14 mouse cellular contexts compared by ENCODE assay signal in genomic region chr13:49191673-49192035, GRCm38 (mm10). TPM values are rescaled to one million over a fixed set of nuclear protein-coding genes. Genes with fewer than 3 reads are reported as not detected.
A peak's percentile ranks its signal among the peaks of the same experiment; 100 is the strongest.
DNase-seq lines count a peak whose midpoint lies in the region; ATAC-seq and TF ChIP-seq lines count a peak whose summit lies in the region.
"Had no signal": no experiment of that assay in that cellular context is flagged by ENCODE, and none has a peak within 500 bp of the region (broad histone marks: within the 10 kb centered on the region; RNA-seq: fewer than 3 reads in every experiment).

No protein-coding gene starts in this region.

- H3K4me3 ChIP-seq in hindbrain, embryonic 12.5 days: no peak overlapping the region
- H3K4me3 ChIP-seq in hindbrain, embryonic 11.5 days (ENCODE audit: low read depth, low read length): no peak overlapping the region
- H3K4me3 ChIP-seq in G1E (ENCODE audit: low read depth, low read length): no peak overlapping the region
- no peak overlapping the region for H3K4me3 ChIP-seq in brown adipose tissue, adult 24 weeks (ENCODE audit: insufficient read depth, low read depth, low read length)
- no peak overlapping the region for H3K4me3 ChIP-seq in liver, embryonic 15.5 days (replicated peaks)
- H3K4me3 ChIP-seq: limb, embryonic 15.5 days had no signal

- no peaks in the 10 kb centered on the region for H3K9me3 ChIP-seq in hindbrain, embryonic 12.5 days (replicated peaks)
- H3K9me3 ChIP-seq in hindbrain, embryonic 11.5 days (ENCODE audit: control insufficient read depth, low read length): no peaks in the 10 kb centered on the region
- H3K9me3 ChIP-seq in G1E (replicated peaks): no peaks in the 10 kb centered on the region
- H3K9me3 ChIP-seq in liver, embryonic 15.5 days (replicated peaks): no peaks in the 10 kb centered on the region
- H3K9me3 ChIP-seq: limb, embryonic 15.5 days had no signal

- 0 out of 2 replicates have a peak overlapping the region, but pooled peaks have one; percentile 37 for H3K27ac ChIP-seq in hindbrain, embryonic 12.5 days
- H3K27ac ChIP-seq in hindbrain, embryonic 11.5 days (ENCODE audit: low read depth, low read length): no peak overlapping the region
- 0 out of 2 replicates have a peak overlapping the region, but pooled peaks have one; percentile 59 for H3K27ac ChIP-seq in brown adipose tissue, adult 24 weeks (replicated peaks; ENCODE audit: low read depth, low read length)
- H3K27ac ChIP-seq in liver, embryonic 15.5 days (replicated peaks): peak overlapping the region; percentile 26; the same call in 1 of the 2 replicates
- H3K27ac ChIP-seq: limb, embryonic 15.5 days had no signal

- TF ChIP-seq CTCF in G1E (IDR thresholded peaks at IDR 0.05; ENCODE audit: low read depth, low read length): no peak

- peaks cover 18% of the 10 kb centered on the region for H3K27me3 ChIP-seq in hindbrain, embryonic 12.5 days
- H3K27me3 ChIP-seq in hindbrain, embryonic 11.5 days (ENCODE audit: control insufficient read depth, insufficient read depth, low read length): no peaks in the 10 kb centered on the region
- H3K27me3 ChIP-seq in G1E (ENCODE audit: insufficient read depth, low read length): no peaks in the 10 kb centered on the region
- no peaks in the 10 kb centered on the region for H3K27me3 ChIP-seq in liver, embryonic 15.5 days
- H3K27me3 ChIP-seq: limb, embryonic 15.5 days had no signal

- no peaks in the 10 kb centered on the region for H3K36me3 ChIP-seq in hindbrain, embryonic 12.5 days
- no peaks in the 10 kb centered on the region for H3K36me3 ChIP-seq in hindbrain, embryonic 11.5 days (ENCODE audit: control insufficient read depth, insufficient read depth, low read length)
- peaks cover 59% of the 10 kb centered on the region for H3K36me3 ChIP-seq in G1E (replicated peaks)
- H3K36me3 ChIP-seq in liver, embryonic 15.5 days (replicated peaks): peaks cover 13% of the 10 kb centered on the region

- WGBS in hindbrain, embryonic 12.5 days: 47% methylated on average over 5 of the region's 5 CpGs
- WGBS in hindbrain, embryonic 11.5 days: 45% methylated on average over 5 of the region's 5 CpGs
- WGBS in liver, embryonic 15.5 days (ENCODE audit: insufficient replicate concordance): 25% methylated on average over 5 of the region's 5 CpGs

- H3K4me2 ChIP-seq in hindbrain, embryonic 12.5 days (replicated peaks): no peak overlapping the region
- no peak overlapping the region for H3K4me2 ChIP-seq in hindbrain, embryonic 11.5 days (replicated peaks; ENCODE audit: low read depth, low read length)
- H3K4me2 ChIP-seq in liver, embryonic 15.5 days: no peak overlapping the region
- H3K4me2 ChIP-seq: limb, embryonic 15.5 days; midbrain, embryonic 11.5 days had no signal

- ATAC-seq in hindbrain, embryonic 12.5 days (ENCODE audit: low FRiP score): no peak
- ATAC-seq in hindbrain, embryonic 11.5 days (ENCODE audit: low FRiP score): no peak
- ATAC-seq in G1E (ENCODE audit: extremely low read depth, insufficient number of reproducible peaks, low FRiP score, poor library complexity, severe bottlenecking): peak; percentile 26; the same call in 1 of the 2 replicates
- ATAC-seq in liver, embryonic 15.5 days (ENCODE audit: insufficient read depth): no peak

- DNase-seq in hindbrain, embryonic 11.5 days (ENCODE audit: low spot score): no peak
- peak; percentile 50 for DNase-seq in G1E (ENCODE audit: low spot score)
- no peak for DNase-seq in adrenal gland, postnatal 14 days
- no peak for DNase-seq in right cerebral cortex, postnatal 10 days (ENCODE audit: low spot score in 2 of 2)
- no peak for DNase-seq in ovary, postnatal 36 days (ENCODE audit: low spot score)
- DNase-seq: gastrocnemius, postnatal 25 days; spleen, adult 18-20 months; thymus, postnatal 36 days had no signal

- H3K9ac ChIP-seq in hindbrain, embryonic 12.5 days: no peak overlapping the region
- H3K9ac ChIP-seq in hindbrain, embryonic 11.5 days (ENCODE audit: low read depth, low read length): no peak overlapping the region
- no peak overlapping the region for H3K9ac ChIP-seq in liver, embryonic 15.5 days
- H3K9ac ChIP-seq: limb, embryonic 15.5 days had no signal

- peaks cover 34% of the 10 kb centered on the region for H3K4me1 ChIP-seq in hindbrain, embryonic 12.5 days
- H3K4me1 ChIP-seq in hindbrain, embryonic 11.5 days (replicated peaks; ENCODE audit: control insufficient read depth, insufficient read depth, low read length): peaks cover 7% of the 10 kb centered on the region
- H3K4me1 ChIP-seq in G1E (ENCODE audit: insufficient read depth, low read depth, low read length): peaks cover 52% of the 10 kb centered on the region
- H3K4me1 ChIP-seq in brown adipose tissue, adult 24 weeks (ENCODE audit: control insufficient read depth, insufficient read depth, insufficient read length, low read length): peaks cover 34% of the 10 kb centered on the region
- H3K4me1 ChIP-seq in liver, embryonic 15.5 days (replicated peaks): peaks cover 65% of the 10 kb centered on the region

RNA-seq across cellular contexts. Expression of gene Ninj1, which starts 4.4 kb away (rescaled TPM):
- polyA plus RNA-seq in hindbrain, embryonic 12.5 days (2016; fragmentation: Nextera tagmentation; extraction: Ambion mirVana): 26.5 and 28.1 TPM in 2 replicates
- 20.6 and 21.5 TPM in 2 replicates for polyA plus RNA-seq in hindbrain, embryonic 11.5 days (2014; fragmentation: Nextera tagmentation; extraction: Ambion mirVana)
- total RNA-seq in G1E (2014; fragmentation: Nextera tagmentation): 13.2 and 14.0 TPM in 2 replicates
- 10.1 and 12.3 TPM in 2 replicates for total RNA-seq in G1E (2017)
- polyA plus RNA-seq in G1E (2012): 58.9 and 61.7 TPM in 2 replicates
- polyA plus RNA-seq in brown adipose tissue, adult 24 weeks (2012; ENCODE audit: insufficient read depth, insufficient read length, missing spikeins): 57.7 and 90.3 TPM in 2 replicates
- 48.7 and 57.1 TPM in 2 replicates for polyA plus RNA-seq in liver, embryonic 15.5 days (2015; fragmentation: Nextera tagmentation; extraction: Ambion mirVana)
- 69.8 and 83.7 TPM in 2 replicates for total RNA-seq in adrenal gland, postnatal 14 days (2021)

RNA-seq across cellular contexts. Expression of gene Card19, which starts 24.2 kb away (rescaled TPM):
- polyA plus RNA-seq in hindbrain, embryonic 12.5 days (2016; fragmentation: Nextera tagmentation; extraction: Ambion mirVana): 34.8 and 36.8 TPM in 2 replicates
- 20.3 and 27.4 TPM in 2 replicates for polyA plus RNA-seq in hindbrain, embryonic 11.5 days (2014; fragmentation: Nextera tagmentation; extraction: Ambion mirVana)
- 8.4 and 9.2 TPM in 2 replicates for total RNA-seq in G1E (2014; fragmentation: Nextera tagmentation)
- 12.2 and 19.3 TPM in 2 replicates for total RNA-seq in G1E (2017)
- 15.8 and 16.9 TPM in 2 replicates for polyA plus RNA-seq in G1E (2012)
- polyA plus RNA-seq in brown adipose tissue, adult 24 weeks (2012; ENCODE audit: insufficient read depth, insufficient read length, missing spikeins): 68.4 and 68.7 TPM in 2 replicates
- polyA plus RNA-seq in liver, embryonic 15.5 days (2015; fragmentation: Nextera tagmentation; extraction: Ambion mirVana): 15.0 and 16.7 TPM in 2 replicates
- 60.3 and 60.6 TPM in 2 replicates for total RNA-seq in adrenal gland, postnatal 14 days (2021)

RNA-seq across cellular contexts. Expression of gene Wnk2, which starts 43.8 kb away (rescaled TPM):
- 16.0 and 16.2 TPM in 2 replicates for polyA plus RNA-seq in hindbrain, embryonic 12.5 days (2016; fragmentation: Nextera tagmentation; extraction: Ambion mirVana)
- polyA plus RNA-seq in hindbrain, embryonic 11.5 days (2014; fragmentation: Nextera tagmentation; extraction: Ambion mirVana): 8.5 and 11.0 TPM in 2 replicates
- not detected in 2 replicates for total RNA-seq in G1E (2014; fragmentation: Nextera tagmentation)
- 0.05 TPM in 1 of 2 replicates, not detected in the other for total RNA-seq in G1E (2017)
- polyA plus RNA-seq in G1E (2012): not detected in 2 replicates
- polyA plus RNA-seq in brown adipose tissue, adult 24 weeks (2012; ENCODE audit: insufficient read depth, insufficient read length, missing spikeins): 0.63 TPM in 1 of 2 replicates, not detected in the other
- polyA plus RNA-seq in liver, embryonic 15.5 days (2015; fragmentation: Nextera tagmentation; extraction: Ambion mirVana): 0.10 and 0.21 TPM in 2 replicates
- 2.6 and 3.3 TPM in 2 replicates for total RNA-seq in adrenal gland, postnatal 14 days (2021)
- total RNA-seq: MEL had no signal

RNA-seq across cellular contexts. Expression of gene Susd3, which starts 56.9 kb away (rescaled TPM):
- 0.47 and 0.96 TPM in 2 replicates for polyA plus RNA-seq in hindbrain, embryonic 12.5 days (2016; fragmentation: Nextera tagmentation; extraction: Ambion mirVana)
- polyA plus RNA-seq in hindbrain, embryonic 11.5 days (2014; fragmentation: Nextera tagmentation; extraction: Ambion mirVana): 0.63 and 0.73 TPM in 2 replicates
- total RNA-seq in G1E (2014; fragmentation: Nextera tagmentation) (2.8 and 3.3 TPM in 2 replicates), G1E (2017) (8.6 and 15.9 TPM in 2 replicates)
- 1.6 and 2.0 TPM in 2 replicates for polyA plus RNA-seq in G1E (2012)
- 1.3 TPM in 1 of 2 replicates, not detected in the other for polyA plus RNA-seq in brown adipose tissue, adult 24 weeks (2012; ENCODE audit: insufficient read depth, insufficient read length, missing spikeins)
- polyA plus RNA-seq in liver, embryonic 15.5 days (2015; fragmentation: Nextera tagmentation; extraction: Ambion mirVana): 1.6 TPM in 2 replicates
- total RNA-seq in adrenal gland, postnatal 14 days (2021): 0.70 and 3.6 TPM in 2 replicates
